10 mouse cellular contexts compared by ENCODE assay signal in genomic region chr12:83302320-83303153, GRCm38 (mm10).
DNase-seq lines count a peak whose midpoint lies in the region; ATAC-seq lines count a peak whose summit lies in the region.
"Had no signal": no experiment of that assay in that cellular context is flagged by ENCODE, and none has a peak within 500 bp of the region (broad histone marks: within the 10 kb centered on the region; RNA-seq: fewer than 3 reads in every experiment).

No protein-coding gene starts in this region.

- WGBS in embryonic facial prominence, embryonic 13.5 days, result 12% methylated on average over 18 of the region's 18 CpGs
- 30% methylated on average over 18 of the region's 18 CpGs for WGBS in heart, embryonic 14.5 days
- 39% methylated on average over 18 of the region's 18 CpGs for WGBS in limb, embryonic 10.5 days

- ATAC-seq in embryonic facial prominence, embryonic 13.5 days (ENCODE audit: insufficient number of reproducible peaks, insufficient read depth, low FRiP score, low TSS enrichment, low read depth), result no peak; the same call in 1 of the 2 replicates
- ATAC-seq in heart, embryonic 14.5 days (ENCODE audit: insufficient number of reproducible peaks, insufficient read depth, low FRiP score, low read depth), result peak; percentile 44; the same call in 1 of the 2 replicates
- no peak for ATAC-seq in monocyte, adult 5-6 weeks (replicated peaks; ENCODE audit: insufficient number of reproducible peaks, low FRiP score, low TSS enrichment, poor library complexity, severe bottlenecking)

- peaks cover 18% of the 10 kb centered on the region for H3K4me1 ChIP-seq in embryonic facial prominence, embryonic 13.5 days
- H3K4me1 ChIP-seq in heart, embryonic 14.5 days (ENCODE audit: control insufficient read depth in 2 of 2, insufficient read depth in 2 of 2, low read length in 2 of 2), result peaks cover 18 to 31% of the 10 kb centered on the region in 2 experiments
- peaks cover 12% of the 10 kb centered on the region for H3K4me1 ChIP-seq in limb, embryonic 10.5 days
- H3K4me1 ChIP-seq: lung, embryonic 15.5 days had no signal

- H3K9ac ChIP-seq in embryonic facial prominence, embryonic 13.5 days, result 0 out of 2 replicates have a peak overlapping the region, but pooled peaks have one; percentile 46
- H3K9ac ChIP-seq in heart, embryonic 14.5 days (ENCODE audit: low read length), result peak overlapping the region; percentile 42
- H3K9ac ChIP-seq: lung, embryonic 15.5 days had no signal

- no peak overlapping the region for H3K4me3 ChIP-seq in embryonic facial prominence, embryonic 13.5 days
- H3K4me3 ChIP-seq in heart, embryonic 14.5 days (ENCODE audit: control insufficient read depth in 1 of 2, insufficient read depth in 1 of 2, low read depth in 1 of 2, low read length in 2 of 2), result no peak overlapping the region
- H3K4me3 ChIP-seq in limb, embryonic 10.5 days, result no peak overlapping the region
- H3K4me3 ChIP-seq: erythroblast, embryonic 14.5 days; lung, embryonic 15.5 days had no signal

- DNase-seq in layer of hippocampus, adult 18-20 months (ENCODE audit: low spot score in 2 of 2), result peak; percentile 8 to 39
- no peak for DNase-seq in layer of hippocampus, adult 11-12 months (ENCODE audit: low spot score)
- no peak for DNase-seq in limb, embryonic 10.5 days (ENCODE audit: low spot score)
- DNase-seq in right cerebral cortex, postnatal 4 days, result peak; percentile 32
- DNase-seq in natural killer cell, adult 2 months (ENCODE audit: low spot score in 2 of 2), result no peak

- peak overlapping the region; percentile 36 for H3K4me2 ChIP-seq in embryonic facial prominence, embryonic 13.5 days
- peak overlapping the region; percentile 34 for H3K4me2 ChIP-seq in heart, embryonic 14.5 days (ENCODE audit: low read length)
- H3K4me2 ChIP-seq: lung, embryonic 15.5 days had no signal

- peaks cover 13% of the 10 kb centered on the region for H3K27me3 ChIP-seq in embryonic facial prominence, embryonic 13.5 days
- H3K27me3 ChIP-seq in heart, embryonic 14.5 days (ENCODE audit: control insufficient read depth, insufficient read depth, low read length), result no peaks in the 10 kb centered on the region
- no peaks in the 10 kb centered on the region for H3K27me3 ChIP-seq in limb, embryonic 10.5 days (ENCODE audit: low read depth, poor library complexity, severe bottlenecking)
- H3K27me3 ChIP-seq: lung, embryonic 15.5 days had no signal

- no peaks in the 10 kb centered on the region for H3K9me3 ChIP-seq in embryonic facial prominence, embryonic 13.5 days
- no peaks in the 10 kb centered on the region for H3K9me3 ChIP-seq in heart, embryonic 14.5 days (ENCODE audit: control insufficient read depth, low read length)
- no peaks in the 10 kb centered on the region for H3K9me3 ChIP-seq in limb, embryonic 10.5 days (replicated peaks)
- H3K9me3 ChIP-seq: lung, embryonic 15.5 days had no signal

- no peak overlapping the region for H3K27ac ChIP-seq in embryonic facial prominence, embryonic 13.5 days
- H3K27ac ChIP-seq in heart, embryonic 14.5 days (replicated peaks in 1 of 2; ENCODE audit: control insufficient read depth in 1 of 2, insufficient read depth in 1 of 2, low read depth in 2 of 2, low read length in 2 of 2), result peak overlapping the region; percentile 73 to 83
- peak overlapping the region; percentile 10 for H3K27ac ChIP-seq in limb, embryonic 10.5 days
- H3K27ac ChIP-seq: lung, embryonic 15.5 days had no signal

- H3K36me3 ChIP-seq in embryonic facial prominence, embryonic 13.5 days, result no peaks in the 10 kb centered on the region
- no peaks in the 10 kb centered on the region for H3K36me3 ChIP-seq in heart, embryonic 14.5 days (ENCODE audit: control insufficient read depth, insufficient read depth, low read length)
- no peaks in the 10 kb centered on the region for H3K36me3 ChIP-seq in limb, embryonic 10.5 days
- H3K36me3 ChIP-seq: lung, embryonic 15.5 days had no signal

Comparison
In these comparisons a context has a peak if more than half of its experiments do, and no peak if none do; other contexts are left out.
1. DNase-seq: peak in layer of hippocampus, adult 18-20 months (2 of 2) and right cerebral cortex, postnatal 4 days (single experiment); none in layer of hippocampus, adult 11-12 months (single experiment), limb, embryonic 10.5 days (single experiment) and natural killer cell, adult 2 months (0 of 2).